Mouse (Mus musculus): ENCODE data around the gene Ramp1.

GRCm38 (mm10) chr1:91188851-91189460 is 9.3 kb downstream of the Ramp1 start:
- TF ChIP-seq HCFC1 (IDR thresholded peaks at IDR 0.05; ENCODE audit: borderline replicate concordance, insufficient read depth, low read length) (no peak), ZC3H11A (IDR thresholded peaks at IDR 0.05; ENCODE audit: borderline replicate concordance, low read depth, low read length) (no peak), CHD2 (IDR thresholded peaks at IDR 0.05; ENCODE audit: low read depth, low read length) (no peak), ZNF384 (IDR thresholded peaks at IDR 0.05; ENCODE audit: low read depth, low read length) (no peak), MAFK (IDR thresholded peaks at IDR 0.05; ENCODE audit: insufficient read depth, low read depth, low read length) (no peak)

Data from ES-E14 (cell line).